Mouse (Mus musculus): ENCODE measurements around the gene Prodh2.
"Not testable (repeated sequence)": the region's sequence is repeated elsewhere in the genome, so short reads cannot be mapped to it uniquely, and the experiment has no call there.

Gene Prodh2

DNA sequence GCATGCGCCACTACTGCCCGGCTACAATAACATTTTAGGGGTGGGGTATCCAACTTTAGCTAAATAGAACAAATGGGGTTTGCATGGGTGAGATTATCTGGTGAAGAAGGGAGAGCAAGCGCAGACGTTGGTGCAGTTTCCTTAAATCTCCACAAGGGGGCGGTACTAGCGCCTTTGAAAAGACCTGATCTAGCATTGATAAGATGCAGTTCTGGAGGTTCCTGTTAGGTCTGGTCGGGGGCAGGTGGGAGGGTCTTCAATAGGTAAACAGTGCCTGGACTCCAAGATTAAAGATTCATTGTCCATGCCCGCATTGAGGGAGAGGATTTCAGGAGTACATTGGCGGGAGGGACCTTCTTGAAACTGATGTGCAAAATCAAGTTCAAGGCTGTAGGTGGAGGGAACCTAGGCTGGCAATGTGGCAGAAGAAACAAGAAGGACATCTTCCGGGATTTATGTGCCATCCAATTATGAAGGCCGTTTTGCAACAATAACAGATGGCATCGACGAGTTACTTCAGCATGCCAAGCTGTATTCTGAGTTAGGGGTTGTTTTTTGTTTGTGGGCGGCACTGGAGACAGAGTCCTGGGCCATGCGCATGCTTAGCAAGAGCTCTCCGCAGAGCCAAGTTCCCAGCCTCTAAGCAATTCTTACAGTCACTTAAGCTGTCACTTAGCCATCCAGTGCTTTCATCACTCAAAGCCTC is 3.0 kb upstream of the Prodh2 start:
- ATAC-seq (ENCODE audit: low TSS enrichment): no peak; the same call in 1 of the 2 replicates

DNA sequence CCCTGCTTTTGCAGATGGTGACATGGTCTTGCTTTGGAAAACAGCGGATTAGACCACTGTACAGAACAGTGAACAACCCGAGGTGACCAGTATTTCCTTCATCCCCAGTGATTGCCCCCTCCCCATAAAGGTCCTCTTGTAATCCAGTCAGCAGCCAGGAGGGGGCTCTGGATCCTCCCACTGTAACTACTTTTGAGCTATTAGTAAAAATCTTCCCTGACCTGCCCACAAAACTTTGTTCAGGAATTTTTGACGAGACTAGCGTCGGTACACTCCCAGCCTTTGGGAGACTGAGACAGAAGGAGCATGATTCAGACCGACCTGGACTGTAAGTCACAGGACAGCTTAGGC is 2.5 kb upstream of the Prodh2 start:
- ATAC-seq (ENCODE audit: low TSS enrichment): no peak

DNA sequence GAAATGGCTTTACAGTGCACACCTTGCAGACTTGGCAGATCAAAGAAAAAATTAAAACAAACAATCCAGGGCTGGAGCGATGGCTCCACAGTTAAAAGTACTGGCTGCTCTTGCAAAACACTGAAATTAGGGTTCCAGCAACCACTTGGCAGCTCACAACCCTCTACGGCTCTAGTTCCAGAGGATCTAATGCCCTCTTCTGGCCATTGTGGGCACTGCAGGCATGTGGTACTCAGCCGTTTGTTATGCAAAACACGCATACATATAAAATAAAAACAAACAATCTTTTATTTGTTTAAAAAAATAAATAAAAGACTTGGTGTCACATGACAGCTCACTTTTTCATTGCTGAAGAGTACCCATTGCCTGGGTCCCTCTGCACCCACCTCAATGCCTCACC is 657 bp upstream of the Prodh2 start:
- ATAC-seq (ENCODE audit: low TSS enrichment): no peak

DNA sequence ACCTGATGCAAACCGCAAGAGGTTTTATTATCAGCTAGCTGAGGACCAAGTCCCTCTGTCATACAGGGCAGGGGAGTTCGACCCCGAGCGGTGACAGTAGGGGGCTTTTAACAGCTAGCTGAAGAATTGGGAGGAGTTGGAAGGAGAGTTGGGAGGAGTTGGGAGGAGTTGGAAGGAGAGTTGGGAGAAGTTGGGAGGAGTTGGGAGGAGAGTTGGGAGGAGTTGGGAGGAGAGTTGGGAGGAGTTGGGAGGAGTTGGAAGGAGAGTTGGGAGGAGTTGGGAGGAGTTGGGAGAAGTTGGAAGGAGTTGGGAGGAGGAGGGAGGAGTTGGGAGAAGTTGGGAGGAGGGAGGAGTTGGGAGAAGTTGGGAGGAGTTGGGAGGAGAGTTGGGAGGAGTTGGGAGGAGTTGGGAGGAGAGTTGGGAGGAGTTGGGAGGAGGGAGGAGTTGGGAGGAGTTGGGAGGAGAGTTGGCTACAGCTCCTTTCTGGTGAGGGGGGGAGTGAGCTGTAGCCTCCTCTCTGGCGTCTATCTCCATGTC is 2.2 kb downstream of the Prodh2 start:
- not testable (repeated sequence) for ATAC-seq (ENCODE audit: low TSS enrichment)

DNA sequence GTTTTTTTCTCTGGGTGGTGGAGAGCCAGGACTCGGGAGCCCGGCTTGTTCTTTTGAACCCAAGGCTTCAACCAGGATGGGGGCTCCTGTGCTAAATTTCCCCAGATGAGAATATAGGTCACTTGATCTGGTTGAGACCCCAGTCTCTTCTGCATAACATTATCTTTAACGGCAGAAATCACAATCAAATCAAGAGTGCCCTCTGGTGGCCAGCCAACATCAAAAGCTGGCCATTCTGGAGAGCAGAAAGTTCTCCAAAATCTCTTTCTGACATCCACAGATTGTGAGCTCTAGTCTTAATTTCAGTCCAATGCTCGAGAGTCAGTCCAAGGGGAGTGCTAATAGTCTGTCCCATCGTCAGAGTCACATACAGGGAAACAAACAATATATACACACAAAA is 7.7 kb downstream of the Prodh2 start:
- not testable (repeated sequence) for ATAC-seq (ENCODE audit: low TSS enrichment)

DNA sequence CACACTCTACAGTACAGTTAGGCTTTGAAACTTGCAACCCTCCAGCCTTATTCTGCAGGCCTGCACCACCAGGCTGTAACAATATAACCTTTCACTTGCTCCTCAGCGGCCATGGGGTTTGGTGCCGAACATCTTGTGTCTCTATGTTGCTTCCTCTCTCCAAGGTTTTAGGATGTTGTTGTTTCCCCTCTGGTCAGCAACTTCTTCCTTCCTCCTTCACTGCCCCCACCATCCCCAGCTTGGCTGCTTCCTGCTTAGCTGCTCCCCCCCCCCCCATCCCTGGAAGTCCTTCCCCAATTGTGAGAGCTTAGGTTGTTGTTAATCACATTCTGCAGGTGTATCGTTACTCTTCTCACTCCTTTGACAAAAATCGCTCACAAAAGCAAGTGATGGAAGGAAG is 14.6 kb downstream of the Prodh2 start:
- no peak for ATAC-seq (ENCODE audit: low TSS enrichment)

DNA sequence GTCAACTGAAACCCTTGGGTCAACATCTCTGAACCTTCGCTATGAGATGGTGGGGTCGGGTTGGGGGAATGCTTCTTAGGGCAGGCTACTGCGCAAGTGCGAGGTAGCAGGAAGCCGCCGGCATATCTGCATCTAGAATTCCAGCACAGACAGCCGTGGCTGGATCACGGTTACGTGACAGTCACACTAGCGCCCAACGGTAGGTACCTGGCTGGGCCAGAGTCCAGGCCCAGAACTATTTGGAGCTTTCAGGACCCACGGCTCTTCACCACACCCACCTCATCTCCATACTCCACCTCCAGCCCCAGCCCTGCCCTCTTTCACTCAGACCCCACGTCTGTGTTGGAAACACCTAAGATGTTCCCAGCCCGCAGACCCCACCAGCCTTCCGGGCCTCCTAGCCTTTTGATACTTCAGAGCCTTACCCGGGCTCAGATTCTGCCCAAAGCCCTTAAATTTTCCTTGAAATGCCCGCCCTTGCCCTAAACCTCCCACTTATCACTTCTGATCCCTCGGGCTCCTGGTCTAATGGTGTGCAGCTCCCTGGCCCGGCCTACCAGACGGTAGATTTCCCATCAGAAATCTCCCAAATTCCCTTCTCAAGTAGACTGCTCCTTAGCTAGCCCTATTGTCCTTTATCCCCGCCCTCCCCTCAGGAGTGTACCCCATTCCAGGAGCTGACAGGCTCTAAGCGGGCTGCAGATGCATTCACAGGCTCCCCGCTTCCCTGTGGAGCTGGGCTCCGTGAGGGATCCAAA is 21.8 kb downstream of the Prodh2 start:
- no peak for ATAC-seq (ENCODE audit: low TSS enrichment)

DNA sequence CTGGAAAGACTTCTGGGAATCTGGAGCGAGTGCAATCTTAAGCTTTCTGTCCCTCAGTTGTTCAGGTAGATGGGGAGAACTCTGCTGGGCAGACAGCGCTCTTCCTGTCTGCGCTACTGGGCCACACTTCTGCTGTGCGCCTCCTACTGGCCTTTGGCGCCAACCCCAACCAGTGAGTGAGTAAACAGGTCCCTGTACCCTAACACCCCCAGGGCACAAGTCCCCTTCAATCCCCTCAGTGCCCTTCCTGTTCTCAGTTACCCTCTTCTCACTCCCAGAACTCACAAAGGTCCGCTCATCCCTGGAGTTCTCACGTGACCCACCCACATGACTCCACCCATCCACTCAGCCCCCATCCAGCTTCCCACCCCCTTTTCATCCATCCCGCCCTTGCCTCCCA is 24.9 kb downstream of the Prodh2 start:
- ATAC-seq (ENCODE audit: low TSS enrichment): no peak

DNA sequence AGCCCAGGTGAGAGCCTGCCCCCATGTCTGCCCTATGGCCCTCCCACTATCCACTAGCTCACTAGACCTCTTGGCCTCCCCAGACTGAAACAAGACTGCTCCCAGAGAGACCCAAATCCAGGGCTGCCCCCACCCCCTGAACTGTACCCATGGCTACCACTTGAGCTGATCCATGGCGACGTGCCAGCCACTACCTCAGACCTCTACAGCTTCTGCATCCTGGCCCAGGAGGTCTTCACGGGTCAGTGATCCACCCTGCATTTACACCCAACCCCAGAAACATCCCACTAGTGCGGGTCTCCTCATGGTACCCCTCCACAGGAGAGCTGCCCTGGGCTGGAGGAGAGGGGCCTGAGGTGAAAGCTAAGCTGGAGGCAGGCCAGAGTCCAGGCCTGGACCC is 27.0 kb downstream of the Prodh2 start:
- no peak for ATAC-seq (ENCODE audit: low TSS enrichment)

DNA sequence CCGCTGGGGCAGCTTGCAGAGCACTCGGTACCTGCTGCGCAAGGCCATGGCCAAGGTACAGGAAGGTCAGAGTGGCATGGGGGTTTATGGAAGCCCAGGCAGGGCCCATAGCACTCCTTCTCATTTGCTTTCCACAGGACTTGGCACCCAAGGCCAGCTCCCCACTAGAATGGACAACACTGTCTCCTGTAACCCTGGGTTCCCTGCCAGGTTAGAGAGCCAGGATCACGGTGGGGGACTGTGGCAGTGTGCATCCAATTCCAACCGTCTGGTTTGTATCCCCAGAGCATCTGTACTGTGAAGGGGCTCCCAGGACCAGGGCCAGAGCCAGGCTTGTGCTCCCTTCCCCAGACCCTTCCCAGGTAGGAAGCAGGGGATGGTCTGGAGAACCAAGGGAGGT is 27.4 kb downstream of the Prodh2 start:
- ATAC-seq (ENCODE audit: low TSS enrichment): no peak

DNA sequence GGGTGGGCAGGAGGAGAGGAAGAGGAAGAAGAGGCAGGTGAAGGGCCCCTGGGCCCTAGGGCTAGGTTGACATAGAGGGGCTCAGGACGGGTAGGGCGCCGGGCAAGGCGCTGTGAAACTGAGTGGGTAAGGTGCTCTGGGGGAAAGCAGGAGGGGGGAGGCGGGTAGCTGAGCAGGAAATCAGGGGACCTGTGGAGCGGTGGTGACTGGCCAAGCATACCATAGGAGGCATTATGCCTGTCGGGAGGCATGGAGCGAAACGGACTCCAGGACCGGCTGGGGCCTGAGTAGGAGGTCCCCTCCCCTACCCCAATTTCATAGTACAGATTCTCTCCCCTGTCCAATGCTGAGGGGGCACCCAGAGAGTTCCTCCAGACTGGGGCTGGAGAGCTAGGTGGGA is 29.4 kb downstream of the Prodh2 start:
- ATAC-seq (ENCODE audit: low TSS enrichment): no peak

DNA sequence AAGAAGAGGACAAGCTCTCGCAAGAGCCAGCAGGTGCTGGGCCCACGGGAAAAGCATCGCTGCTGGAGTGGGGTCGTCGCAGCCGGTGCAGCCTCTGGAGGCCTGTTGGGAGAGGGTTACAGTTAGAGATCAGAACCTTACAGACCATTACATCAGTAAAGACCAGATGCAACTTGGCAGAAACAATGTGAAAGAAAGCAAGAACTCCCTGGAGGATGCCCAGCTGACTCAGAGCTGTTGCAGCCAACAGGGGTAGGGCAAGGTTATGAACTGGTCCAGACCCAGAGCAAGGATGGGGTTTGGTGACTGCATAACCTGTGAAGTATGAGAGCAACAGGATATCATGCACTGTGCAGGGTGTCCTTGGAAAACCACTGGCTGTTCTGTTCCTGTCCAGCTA is 31.1 kb downstream of the Prodh2 start:
- ATAC-seq (ENCODE audit: low TSS enrichment): no peak

DNA sequence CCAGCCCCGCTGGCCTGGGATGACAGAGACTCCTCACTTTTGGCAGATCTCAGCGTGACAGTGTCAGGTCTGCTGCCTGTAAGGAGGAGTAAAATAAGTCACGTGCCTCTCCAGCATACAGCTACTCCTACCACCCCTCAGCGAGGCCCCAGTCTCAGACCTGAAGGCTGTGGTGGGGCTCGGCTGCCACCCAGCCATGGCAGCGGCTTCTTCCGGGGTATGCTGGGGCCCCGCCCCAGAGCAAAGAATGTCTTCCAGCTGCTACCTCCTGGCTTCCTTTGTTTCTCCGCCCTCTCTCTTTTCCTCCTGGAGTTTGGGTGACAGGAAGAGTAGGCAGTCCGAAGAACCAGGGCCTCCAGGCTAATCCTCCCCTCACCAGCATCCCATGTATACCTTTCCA is 32.5 kb downstream of the Prodh2 start:
- no peak for ATAC-seq (ENCODE audit: low TSS enrichment)

DNA sequence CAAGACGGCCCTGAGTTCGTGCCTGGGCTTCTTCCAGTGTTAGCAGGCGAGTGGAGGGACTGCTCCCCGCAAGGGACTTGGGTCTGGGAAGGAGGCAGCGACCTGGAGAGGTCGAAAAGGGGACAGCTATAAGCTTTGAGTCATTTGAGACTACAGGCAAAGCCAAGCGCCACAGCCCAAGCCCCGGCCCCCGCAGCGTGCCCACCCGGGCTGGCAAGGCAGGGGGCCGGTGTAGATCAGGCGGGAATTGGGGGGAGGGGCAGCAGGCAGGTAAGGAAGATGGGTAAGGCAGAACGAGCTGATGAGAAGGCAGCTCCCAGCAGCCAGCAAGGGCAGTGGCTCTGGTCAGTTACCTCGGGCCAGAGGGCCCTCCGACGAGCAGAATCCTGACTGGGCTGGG is 33.0 kb downstream of the Prodh2 start:
- no peak for ATAC-seq (ENCODE audit: low TSS enrichment)

DNA sequence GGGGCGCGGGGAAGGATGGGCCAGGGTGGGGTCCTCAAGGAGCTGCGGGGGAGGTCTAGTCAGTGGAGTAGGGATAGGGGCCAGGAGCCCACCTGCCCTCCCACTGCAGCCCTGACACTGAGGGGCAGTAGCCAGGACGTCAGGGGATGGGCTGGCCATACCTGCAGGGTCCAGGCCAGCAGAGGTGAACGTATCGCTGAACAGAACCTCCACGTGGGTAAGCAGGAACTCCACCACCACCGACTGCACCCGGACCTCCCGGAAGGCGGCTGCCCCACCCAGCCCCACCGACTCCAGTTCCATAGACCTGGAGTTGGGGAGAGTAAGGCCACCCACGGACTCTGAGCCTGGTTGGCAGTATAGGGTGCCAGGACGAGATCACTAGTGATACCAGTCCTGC is 33.6 kb downstream of the Prodh2 start:
- no peak for ATAC-seq (ENCODE audit: low TSS enrichment)

DNA sequence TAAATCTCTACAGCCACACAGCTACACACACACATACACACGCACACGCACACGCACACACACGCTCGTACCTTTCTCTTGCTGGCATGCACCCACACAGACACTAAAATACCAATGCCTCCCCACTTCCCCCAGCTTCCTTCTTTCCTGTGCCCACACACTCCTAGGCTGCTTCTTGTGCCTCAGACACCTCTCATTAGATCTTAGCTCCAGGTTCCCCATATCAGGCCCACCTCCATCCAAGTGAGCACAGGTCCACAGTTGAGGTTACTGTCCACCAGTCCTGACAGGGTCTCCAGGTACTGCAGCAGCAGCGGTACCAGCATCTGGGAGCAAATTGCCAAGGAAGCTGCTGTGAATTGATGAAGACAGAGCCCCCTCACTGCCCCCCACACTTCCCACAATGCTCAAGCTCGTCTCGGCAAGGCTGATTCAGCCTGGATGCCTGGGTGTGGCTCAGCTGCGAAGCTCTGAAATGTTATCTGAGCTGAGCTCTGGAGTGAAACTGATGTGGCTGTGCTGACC is 37.9 kb downstream of the Prodh2 start:
- ATAC-seq (ENCODE audit: low TSS enrichment): peak; percentile 27; the same call in 1 of the 2 replicates

DNA sequence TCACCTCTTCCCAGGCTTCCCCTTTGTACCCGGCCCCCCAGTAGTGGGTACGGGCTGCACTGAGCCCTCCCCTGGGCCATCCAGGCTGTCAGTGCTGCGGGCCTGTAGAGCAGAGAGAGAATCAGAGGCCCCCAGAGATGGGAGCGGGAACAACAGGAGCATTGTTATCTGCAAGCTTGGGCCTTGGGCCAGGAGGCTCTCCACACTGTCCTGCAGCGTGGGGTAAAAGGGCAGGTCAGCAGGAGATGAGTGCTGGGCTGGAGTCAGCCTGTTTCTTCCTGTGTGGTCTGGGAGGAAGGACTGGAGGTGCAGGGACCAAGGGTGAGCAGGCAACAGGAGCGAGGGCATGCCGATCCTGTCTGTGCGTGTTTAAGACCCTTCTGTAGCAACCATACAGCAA is 39.5 kb downstream of the Prodh2 start:
- no peak for ATAC-seq (ENCODE audit: low TSS enrichment)

DNA sequence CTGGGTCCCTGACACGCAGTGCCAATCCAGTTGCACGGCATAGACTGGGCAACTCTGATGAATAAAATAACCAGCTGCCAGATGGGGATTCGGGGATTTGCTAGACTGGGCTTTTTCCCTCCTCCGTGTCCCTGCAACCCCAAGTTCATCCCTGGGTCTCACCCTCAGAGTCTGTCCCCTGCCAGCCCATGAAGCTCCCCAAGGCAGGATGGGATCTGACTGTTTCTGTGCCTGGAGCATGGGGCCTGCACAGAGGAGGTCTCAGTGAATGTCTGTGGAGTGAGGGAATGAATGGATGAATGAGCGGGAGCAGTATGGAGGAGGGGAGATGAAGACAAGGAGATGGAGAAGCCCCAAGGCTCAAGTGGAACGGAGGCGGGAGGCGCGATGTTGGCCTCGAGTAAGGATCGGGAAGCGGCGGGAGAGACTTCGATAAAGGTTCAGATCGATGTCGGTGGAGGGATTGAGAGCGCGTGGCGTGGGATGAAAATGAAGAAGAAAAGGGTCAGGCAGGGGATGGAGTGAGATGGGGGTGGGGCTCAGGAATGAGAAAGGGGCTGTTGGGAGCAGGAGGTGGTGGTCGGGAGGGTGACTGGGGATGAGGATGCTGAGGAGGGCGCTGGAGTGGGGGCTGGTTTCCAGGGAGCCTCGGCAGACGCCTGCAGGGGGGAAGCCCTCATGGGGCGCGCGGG is 40.7 kb downstream of the Prodh2 start:
- 0 out of 2 replicates have a peak, but pooled peaks have one; percentile 11 for ATAC-seq (ENCODE audit: low TSS enrichment)

DNA sequence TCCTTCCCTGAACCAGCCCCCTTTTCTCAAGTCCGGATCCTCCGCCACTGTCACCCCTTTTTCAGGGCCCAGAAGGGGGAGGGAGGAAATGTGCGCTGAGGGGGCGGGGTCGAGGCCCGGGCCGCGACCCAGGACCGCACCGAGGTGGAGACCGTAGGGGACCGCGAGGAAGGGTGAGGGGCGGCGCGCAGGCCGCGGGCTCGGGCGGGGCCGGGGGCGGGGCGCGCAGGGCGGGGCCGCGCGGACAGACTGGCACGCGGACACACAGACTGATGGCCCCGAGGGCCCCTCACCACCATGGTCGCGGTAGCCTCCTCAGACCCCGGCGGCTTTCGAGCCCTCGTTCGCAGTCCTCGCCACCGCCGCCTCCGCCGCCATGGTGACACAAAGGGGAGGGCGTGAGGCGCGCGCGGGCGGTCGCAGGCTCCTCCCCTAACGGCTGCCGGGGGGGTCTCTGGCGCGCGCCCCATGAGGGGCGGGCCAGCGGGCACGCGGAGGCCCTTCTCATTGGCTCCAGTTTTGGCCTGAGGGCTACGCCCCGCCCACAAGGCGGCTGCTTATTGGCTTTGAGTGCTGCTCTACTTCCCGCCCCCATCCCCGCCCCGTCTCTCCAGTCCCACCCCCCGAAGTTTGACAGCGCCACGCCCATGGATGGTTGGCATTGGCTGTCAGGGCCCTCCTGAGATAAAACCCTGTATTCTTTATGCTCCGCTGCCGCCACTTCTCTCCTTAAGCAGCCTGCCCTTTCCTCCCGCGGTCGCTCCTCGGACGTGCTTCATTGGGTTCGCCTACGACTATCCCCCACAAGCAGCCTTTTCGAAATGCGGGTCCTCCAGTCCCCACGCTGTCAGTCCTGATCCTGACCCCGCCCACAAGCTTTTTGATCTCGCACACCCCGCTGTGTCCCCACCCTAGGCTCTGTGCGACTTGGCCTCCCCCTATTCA is 41.5 kb downstream of the Prodh2 start, which contains the start of gene Arhgap33:
Gene Arhgap33 (minus strand): TSS at position 428 of the 945 bp plus-strand sequence.
- peak; percentile 68 for ATAC-seq (ENCODE audit: low TSS enrichment)

DNA sequence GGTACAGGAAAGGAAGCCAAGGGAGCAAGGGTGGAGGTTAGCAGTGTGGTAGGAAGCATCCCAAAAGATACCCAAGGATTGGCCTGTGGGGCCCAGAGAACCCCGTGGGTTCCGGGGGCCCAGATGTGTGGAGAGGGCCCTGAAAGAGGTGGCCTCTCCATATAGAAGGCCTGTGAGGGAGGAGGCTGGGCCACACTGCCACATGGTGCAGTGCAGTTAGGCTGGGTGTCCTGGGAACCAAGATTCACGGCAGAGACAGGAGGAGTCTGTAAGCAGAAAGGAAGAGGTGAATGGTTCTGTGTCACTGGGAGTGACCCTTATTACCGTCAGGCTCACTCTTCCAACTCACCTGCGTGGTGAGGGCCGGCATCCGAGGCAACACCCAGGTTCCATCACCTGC is 47.1 kb downstream of the Prodh2 start:
- ATAC-seq (ENCODE audit: low TSS enrichment): no peak

DNA sequence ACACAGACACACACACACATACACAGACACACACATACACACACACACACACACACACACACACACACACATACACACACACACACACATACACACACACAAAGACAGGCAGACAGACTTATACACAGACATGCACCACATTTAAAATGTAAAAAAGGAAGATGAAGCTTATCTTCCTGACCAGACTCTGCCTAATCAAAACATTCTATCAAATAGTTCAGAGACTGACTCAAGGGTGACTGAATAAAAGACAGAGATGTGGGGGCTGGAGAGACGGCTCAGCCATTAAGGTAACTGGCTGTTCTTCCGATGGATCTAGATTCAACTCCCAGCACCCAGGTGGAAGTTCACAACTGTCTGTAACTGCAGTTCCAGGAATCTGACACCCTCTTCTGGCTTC is 50.9 kb downstream of the Prodh2 start:
- ATAC-seq (ENCODE audit: low TSS enrichment): no peak
